Mouse (Mus musculus): ENCODE results near the gene Ppp2r5a. TPM values are rescaled to one million over a fixed set of nuclear protein-coding genes. Genes with fewer than 3 reads are reported as not detected.
"Not testable (repeated sequence)": the region's sequence is repeated elsewhere in the genome, so short reads cannot be mapped to it uniquely, and the experiment has no call there.

The Ppp2r5a gene
- polyA plus RNA-seq, 1 experiment from 2014 or later, result 10.5 TPM

DNA sequence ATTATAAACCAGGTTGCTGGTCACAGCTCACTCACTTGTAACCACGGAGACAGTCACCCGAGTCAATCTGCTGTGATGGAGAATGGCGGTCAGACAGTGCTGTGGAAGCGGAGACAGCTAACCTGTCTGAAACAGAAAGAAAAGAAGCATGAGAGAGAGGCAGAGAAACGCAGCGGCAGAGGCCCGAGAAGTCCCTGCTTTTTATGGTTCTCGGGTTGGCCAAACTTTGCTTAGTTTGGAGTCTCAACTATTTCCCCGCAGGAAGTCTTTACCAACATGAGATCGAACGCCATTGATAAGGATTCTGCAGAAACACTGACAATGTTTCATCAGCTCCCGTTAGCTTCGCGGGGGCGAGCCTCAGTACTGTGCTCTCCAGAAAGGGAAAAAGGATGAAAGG, 29.0 kb upstream of the Ppp2r5a start:
- no peak overlapping the region for H3K9ac ChIP-seq (replicated peaks)
- no peaks in the 10 kb centered on the region for H3K9me3 ChIP-seq
- no peaks in the 10 kb centered on the region for H3K36me3 ChIP-seq
- H3K4me2 ChIP-seq (replicated peaks), result no peak overlapping the region
- WGBS, result 78% methylated on average over 15 of the region's 15 CpGs
- no peak overlapping the region for H3K4me3 ChIP-seq
- H3K27me3 ChIP-seq, result no peaks in the 10 kb centered on the region
- H3K27ac ChIP-seq (replicated peaks), result no peak overlapping the region
- H3K4me1 ChIP-seq, result peaks cover 13% of the 10 kb centered on the region
- ATAC-seq (replicated peaks), result no peak

DNA sequence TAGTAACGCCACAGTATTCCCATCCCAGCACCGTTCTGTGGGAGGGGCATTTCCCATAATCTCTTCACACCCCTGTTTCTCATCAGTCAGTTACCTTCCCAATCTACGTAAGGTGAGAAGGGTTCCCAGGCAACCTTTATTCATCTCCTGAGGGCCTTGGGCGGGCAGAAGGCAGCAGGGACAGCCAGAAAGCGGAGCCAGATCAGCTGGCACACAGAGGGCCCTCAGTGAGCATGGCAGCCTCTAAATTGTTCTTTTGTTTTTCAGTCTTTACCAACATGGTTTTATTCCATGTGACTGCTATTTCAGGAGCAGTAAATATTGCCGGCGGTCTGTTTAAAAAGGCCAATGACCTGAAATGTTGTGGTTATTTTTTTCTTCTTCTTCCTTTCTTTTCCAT, 27.0 kb upstream of the Ppp2r5a start:
- Histone ChIP-seq H3K36me3 (no peaks in the 10 kb centered on the region), H3K4me2 (replicated peaks) (no peak overlapping the region), H3K9ac (replicated peaks) (no peak overlapping the region), H3K9me3 (no peaks in the 10 kb centered on the region), H3K27me3 (no peaks in the 10 kb centered on the region), H3K4me3 (no peak overlapping the region), H3K4me1 (peaks cover 6% of the 10 kb centered on the region), H3K27ac (replicated peaks) (no peak overlapping the region)
- ATAC-seq (replicated peaks), result no peak
- WGBS, result 62% methylated on average over 7 of the region's 7 CpGs

DNA sequence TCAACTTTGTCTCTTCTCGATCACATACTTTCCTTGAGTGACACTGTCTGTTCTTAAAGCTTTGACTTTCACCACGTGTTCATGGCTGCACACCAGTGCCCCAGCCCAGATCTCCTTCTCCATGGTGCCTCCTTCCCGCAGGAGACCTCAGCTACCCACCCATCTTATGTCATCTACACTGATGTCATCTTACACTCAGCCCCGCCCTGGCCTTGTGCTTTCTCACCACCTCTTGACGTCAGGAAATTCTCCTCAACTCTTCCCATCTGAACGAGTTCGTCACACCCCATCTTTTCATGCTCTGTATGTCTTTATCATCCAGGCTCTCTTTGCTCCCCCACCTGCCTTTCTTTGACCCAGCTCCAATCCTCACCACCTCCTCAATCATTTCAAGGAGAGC, 22.8 kb upstream of the Ppp2r5a start:
- Histone ChIP-seq H3K4me1 (peaks cover 3% of the 10 kb centered on the region; the same call in 1 of the 2 replicates), H3K9ac (replicated peaks) (no peak overlapping the region), H3K27ac (replicated peaks) (no peak overlapping the region), H3K4me2 (replicated peaks) (no peak overlapping the region), H3K27me3 (no peaks in the 10 kb centered on the region), H3K36me3 (no peaks in the 10 kb centered on the region), H3K4me3 (no peak overlapping the region), H3K9me3 (no peaks in the 10 kb centered on the region)
- ATAC-seq (replicated peaks), result no peak
- 81% methylated on average over 7 of the region's 7 CpGs for WGBS

- 55% methylated on average over 2 of the region's 2 CpGs for WGBS
- H3K4me3 ChIP-seq, result no peak overlapping the region
- H3K36me3 ChIP-seq, result no peaks in the 10 kb centered on the region
- H3K9ac ChIP-seq (replicated peaks), result no peak overlapping the region
- no peak for ATAC-seq (replicated peaks)
- no peak overlapping the region for H3K27ac ChIP-seq (replicated peaks)
- no peaks in the 10 kb centered on the region for H3K9me3 ChIP-seq
- H3K4me1 ChIP-seq, result no peaks in the 10 kb centered on the region
- H3K4me2 ChIP-seq (replicated peaks), result no peak overlapping the region
- no peaks in the 10 kb centered on the region for H3K27me3 ChIP-seq
Measured at GRCm38 (mm10) chr1:191423201-191423600, 20.1 kb upstream of the Ppp2r5a start.

DNA sequence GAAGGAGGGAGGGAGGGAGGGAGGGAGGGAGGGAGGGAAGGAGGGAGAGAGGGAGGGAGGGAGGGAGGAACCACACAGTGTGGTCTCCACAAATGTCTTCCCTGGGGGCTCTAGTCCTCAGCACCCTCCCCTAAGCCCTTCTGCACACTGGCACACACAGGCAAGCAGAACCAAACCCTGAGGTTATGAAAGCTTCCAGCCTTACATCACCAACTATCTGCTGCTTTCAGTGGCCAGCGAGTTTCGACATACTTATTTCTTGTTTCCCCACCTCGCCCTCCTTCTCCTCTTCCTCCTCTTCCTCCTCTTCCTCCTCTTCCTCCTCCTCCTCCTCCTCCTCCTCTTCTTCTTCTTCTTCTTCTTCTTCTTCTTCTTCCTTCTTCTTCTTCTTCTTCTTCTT, 19.6 kb upstream of the Ppp2r5a start:
- not testable (repeated sequence) for H3K27me3 ChIP-seq; ATAC-seq (replicated peaks); H3K9me3 ChIP-seq; H3K36me3 ChIP-seq; H3K4me2 ChIP-seq (replicated peaks); H3K27ac ChIP-seq (replicated peaks); H3K9ac ChIP-seq (replicated peaks); H3K4me1 ChIP-seq; H3K4me3 ChIP-seq
- 71% methylated on average over 3 of the region's 3 CpGs for WGBS

GRCm38 (mm10) chr1:191422164-191422563, 19.1 kb upstream of the Ppp2r5a start:
- H3K4me3 ChIP-seq, result no peak overlapping the region
- no peak overlapping the region for H3K27ac ChIP-seq (replicated peaks)
- no peak overlapping the region for H3K9ac ChIP-seq (replicated peaks)
- no peak for ATAC-seq (replicated peaks)
- no peaks in the 10 kb centered on the region for H3K36me3 ChIP-seq
- H3K4me2 ChIP-seq (replicated peaks), result no peak overlapping the region
- no peaks in the 10 kb centered on the region for H3K27me3 ChIP-seq
- H3K4me1 ChIP-seq, result no peaks in the 10 kb centered on the region
- WGBS, result 68% methylated on average over 4 of the region's 4 CpGs
- no peaks in the 10 kb centered on the region for H3K9me3 ChIP-seq

GRCm38 (mm10) chr1:191421426-191421999, 18.4 kb upstream of the Ppp2r5a start:
- no peak overlapping the region for H3K9ac ChIP-seq (replicated peaks)
- no peaks in the 10 kb centered on the region for H3K36me3 ChIP-seq
- H3K9me3 ChIP-seq, result no peaks in the 10 kb centered on the region
- H3K27me3 ChIP-seq, result no peaks in the 10 kb centered on the region
- WGBS, result 63% methylated on average over 1 of the region's 1 CpGs
- no peak overlapping the region for H3K4me3 ChIP-seq
- H3K27ac ChIP-seq (replicated peaks), result no peak overlapping the region
- no peak overlapping the region for H3K4me2 ChIP-seq (replicated peaks)
- H3K4me1 ChIP-seq, result no peaks in the 10 kb centered on the region
- no peak for ATAC-seq (replicated peaks)

GRCm38 (mm10) chr1:191420930-191421404, 17.9 kb upstream of the Ppp2r5a start:
- Histone ChIP-seq H3K4me3 (no peak overlapping the region), H3K4me1 (no peaks in the 10 kb centered on the region), H3K27ac (replicated peaks) (no peak overlapping the region), H3K4me2 (replicated peaks) (no peak overlapping the region), H3K27me3 (no peaks in the 10 kb centered on the region), H3K9me3 (no peaks in the 10 kb centered on the region), H3K9ac (replicated peaks) (no peak overlapping the region), H3K36me3 (no peaks in the 10 kb centered on the region)
- no peak for ATAC-seq (replicated peaks)
- WGBS, result 68% methylated on average over 6 of the region's 6 CpGs

DNA sequence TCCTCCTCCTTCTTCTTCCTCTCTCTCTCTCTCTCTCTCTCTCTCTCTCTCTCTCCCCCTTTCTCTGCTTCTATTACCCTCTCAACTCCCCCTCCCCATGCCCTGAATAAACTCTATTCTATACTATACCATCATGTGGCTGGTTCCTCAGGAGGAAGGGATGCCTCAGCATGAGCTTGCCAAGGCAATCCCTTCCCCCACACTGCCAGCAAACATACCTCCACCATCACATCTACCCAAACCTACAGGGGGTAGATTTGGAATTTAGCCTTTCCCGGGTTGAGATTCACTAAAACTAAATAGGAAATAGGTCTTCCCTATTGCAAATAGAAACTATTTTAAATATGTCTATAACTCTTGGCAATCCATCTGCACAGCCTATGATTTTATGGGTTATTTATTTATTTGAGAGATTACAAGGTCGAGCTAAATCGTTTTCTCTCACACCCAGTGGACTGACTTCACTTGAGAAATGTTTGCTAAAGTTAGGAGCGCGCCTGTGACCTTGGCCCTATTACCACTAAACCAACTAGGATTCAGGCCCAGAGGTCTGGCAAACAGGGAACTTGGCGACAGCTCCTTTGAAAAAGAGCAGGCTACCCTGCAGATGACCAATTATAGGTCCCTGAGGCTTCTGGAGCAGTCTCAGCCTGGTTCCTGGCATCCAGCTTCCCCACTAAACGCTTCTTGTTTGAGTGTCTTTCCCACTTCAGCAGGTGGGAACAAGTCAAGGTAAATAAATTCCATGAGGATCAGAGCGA, 17.1 kb upstream of the Ppp2r5a start:
- ATAC-seq (replicated peaks), result no peak
- H3K4me1 ChIP-seq, result no peaks in the 10 kb centered on the region
- H3K9ac ChIP-seq (replicated peaks), result no peak overlapping the region
- no peak overlapping the region for H3K4me2 ChIP-seq (replicated peaks)
- H3K27ac ChIP-seq (replicated peaks), result no peak overlapping the region
- no peaks in the 10 kb centered on the region for H3K27me3 ChIP-seq
- H3K36me3 ChIP-seq, result no peaks in the 10 kb centered on the region
- no peaks in the 10 kb centered on the region for H3K9me3 ChIP-seq
- no peak overlapping the region for H3K4me3 ChIP-seq
- 57% methylated on average over 8 of the region's 8 CpGs for WGBS

GRCm38 (mm10) chr1:191419421-191419820, 16.3 kb upstream of the Ppp2r5a start:
- no peaks in the 10 kb centered on the region for H3K4me1 ChIP-seq
- 64% methylated on average over 6 of the region's 6 CpGs for WGBS
- H3K36me3 ChIP-seq, result no peaks in the 10 kb centered on the region
- no peak overlapping the region for H3K4me3 ChIP-seq
- H3K27me3 ChIP-seq, result no peaks in the 10 kb centered on the region
- H3K27ac ChIP-seq (replicated peaks), result no peak overlapping the region
- no peak overlapping the region for H3K4me2 ChIP-seq (replicated peaks)
- H3K9ac ChIP-seq (replicated peaks), result no peak overlapping the region
- no peak for ATAC-seq (replicated peaks)
- H3K9me3 ChIP-seq, result no peaks in the 10 kb centered on the region

DNA sequence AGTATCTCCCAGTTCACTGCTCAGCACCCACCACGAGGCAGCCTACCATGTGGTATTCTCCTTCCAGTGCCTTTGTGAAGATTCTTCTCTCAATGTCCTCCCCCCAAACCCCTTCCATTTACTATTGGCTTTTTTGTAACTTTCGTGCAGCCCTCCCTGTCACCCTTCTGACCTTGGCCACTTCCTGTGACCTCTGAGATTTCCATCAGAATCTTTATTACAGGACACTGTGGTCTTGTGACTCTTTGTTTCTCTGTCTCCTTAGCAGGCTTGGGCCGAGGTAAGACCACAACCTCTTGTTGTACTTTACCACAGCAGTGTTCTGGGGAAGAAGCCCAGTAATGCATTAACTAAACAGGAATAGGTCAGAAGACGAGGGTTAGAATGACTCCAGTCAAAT, 15.9 kb upstream of the Ppp2r5a start:
- Histone ChIP-seq H3K4me1 (no peaks in the 10 kb centered on the region), H3K9ac (replicated peaks) (no peak overlapping the region), H3K27ac (replicated peaks) (no peak overlapping the region), H3K36me3 (no peaks in the 10 kb centered on the region), H3K27me3 (no peaks in the 10 kb centered on the region), H3K9me3 (no peaks in the 10 kb centered on the region), H3K4me2 (replicated peaks) (no peak overlapping the region), H3K4me3 (no peak overlapping the region)
- WGBS, result 84% methylated on average over 4 of the region's 4 CpGs
- ATAC-seq (replicated peaks), result no peak

GRCm38 (mm10) chr1:191417111-191417510, 14.0 kb upstream of the Ppp2r5a start:
- 82% methylated on average over 5 of the region's 5 CpGs for WGBS
- no peak overlapping the region for H3K4me2 ChIP-seq (replicated peaks)
- no peak overlapping the region for H3K27ac ChIP-seq (replicated peaks)
- no peaks in the 10 kb centered on the region for H3K9me3 ChIP-seq
- H3K4me3 ChIP-seq, result no peak overlapping the region
- H3K27me3 ChIP-seq, result no peaks in the 10 kb centered on the region
- no peaks in the 10 kb centered on the region for H3K4me1 ChIP-seq
- no peak for ATAC-seq (replicated peaks)
- H3K9ac ChIP-seq (replicated peaks), result no peak overlapping the region
- H3K36me3 ChIP-seq, result no peaks in the 10 kb centered on the region

DNA sequence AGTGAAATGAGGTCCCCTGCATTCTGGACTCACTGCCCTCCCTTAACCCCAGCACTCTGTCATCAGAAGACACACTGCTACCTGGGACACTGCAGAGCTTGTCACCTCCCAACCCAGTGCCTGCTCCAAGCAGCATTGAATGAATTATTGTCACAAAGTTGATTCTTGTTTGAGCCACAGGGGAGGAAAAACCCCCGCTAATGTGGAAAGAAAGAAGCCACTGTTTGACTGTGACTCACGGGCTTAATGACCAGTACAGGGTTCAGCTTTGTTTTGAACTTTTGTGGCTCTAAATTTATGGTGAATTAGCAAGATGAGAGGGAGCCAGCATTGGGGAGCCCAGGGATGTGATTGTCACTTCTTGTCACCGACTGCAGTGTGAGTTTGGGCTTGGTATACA, 13.5 kb upstream of the Ppp2r5a start:
- no peaks in the 10 kb centered on the region for H3K4me1 ChIP-seq
- H3K27me3 ChIP-seq, result no peaks in the 10 kb centered on the region
- WGBS, result 16% methylated on average over 3 of the region's 3 CpGs
- H3K36me3 ChIP-seq, result no peaks in the 10 kb centered on the region
- H3K9me3 ChIP-seq, result no peaks in the 10 kb centered on the region
- H3K4me2 ChIP-seq (replicated peaks), result no peak overlapping the region
- no peak overlapping the region for H3K9ac ChIP-seq (replicated peaks)
- H3K4me3 ChIP-seq, result no peak overlapping the region
- no peak overlapping the region for H3K27ac ChIP-seq (replicated peaks)
- no peak for ATAC-seq (replicated peaks)

Measured in forebrain, embryonic 15.5 days (tissue).